Mouse (Mus musculus) left cerebral cortex, adult 11 months (tissue): ENCODE measurements around the gene Rxfp3.
"Not testable (repeated sequence)": the region's sequence is repeated elsewhere in the genome, so short reads cannot be mapped to it uniquely, and the experiment has no call there.

ENCODE experiments used
- DNase-seq: peaks from one replicate; pipeline ENCODE4 v3.0.0; 2022; ENCODE audit warnings: low spot score

Rxfp3 gene

DNA sequence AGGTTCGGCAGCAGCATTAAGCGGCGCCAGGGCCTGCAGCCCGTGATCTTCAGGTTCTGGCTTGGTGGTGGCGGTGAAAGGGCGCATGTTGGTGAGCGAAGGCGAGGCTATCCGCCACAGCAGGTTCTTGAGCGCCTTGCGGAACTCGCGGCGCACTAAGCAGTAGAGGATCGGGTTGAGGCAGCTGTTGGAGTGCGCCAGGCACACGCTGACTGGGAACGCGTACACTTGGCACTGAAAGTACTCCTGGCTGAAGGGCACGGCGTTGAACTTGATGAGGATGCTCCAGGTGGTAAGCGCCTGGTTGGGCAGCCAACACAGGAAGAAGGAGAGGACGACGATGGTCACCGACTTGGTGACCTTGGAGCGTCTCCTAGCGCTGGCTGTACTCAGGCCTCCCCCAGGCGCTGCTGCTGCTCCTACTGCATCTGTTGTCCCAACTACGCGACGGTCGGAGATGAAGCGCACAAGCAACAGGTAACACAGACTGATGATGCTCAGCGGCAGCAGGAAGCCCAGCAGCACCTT, 1.8 kb downstream of the Rxfp3 start:
- no peak for DNase-seq

DNA sequence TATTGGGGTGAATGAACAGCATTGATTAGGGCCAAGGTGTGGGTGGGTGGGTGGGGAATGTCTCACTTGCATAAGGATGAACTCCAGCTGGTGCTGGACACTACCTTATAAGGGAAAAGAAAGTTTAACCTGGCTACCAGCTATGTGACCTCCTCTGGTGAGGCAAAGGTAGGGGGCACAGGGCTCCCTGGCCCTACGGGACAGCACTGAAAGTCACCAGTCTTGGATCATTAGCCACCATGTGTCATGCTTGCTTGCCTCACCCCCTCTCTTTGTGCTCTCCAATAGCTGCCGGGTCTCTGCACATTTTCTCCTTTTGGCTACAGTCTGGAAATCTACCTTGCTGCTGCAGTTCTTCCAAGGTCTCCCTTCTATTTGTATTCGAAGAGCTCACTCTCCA, 7.6 kb downstream of the Rxfp3 start:
- no peak for DNase-seq

DNA sequence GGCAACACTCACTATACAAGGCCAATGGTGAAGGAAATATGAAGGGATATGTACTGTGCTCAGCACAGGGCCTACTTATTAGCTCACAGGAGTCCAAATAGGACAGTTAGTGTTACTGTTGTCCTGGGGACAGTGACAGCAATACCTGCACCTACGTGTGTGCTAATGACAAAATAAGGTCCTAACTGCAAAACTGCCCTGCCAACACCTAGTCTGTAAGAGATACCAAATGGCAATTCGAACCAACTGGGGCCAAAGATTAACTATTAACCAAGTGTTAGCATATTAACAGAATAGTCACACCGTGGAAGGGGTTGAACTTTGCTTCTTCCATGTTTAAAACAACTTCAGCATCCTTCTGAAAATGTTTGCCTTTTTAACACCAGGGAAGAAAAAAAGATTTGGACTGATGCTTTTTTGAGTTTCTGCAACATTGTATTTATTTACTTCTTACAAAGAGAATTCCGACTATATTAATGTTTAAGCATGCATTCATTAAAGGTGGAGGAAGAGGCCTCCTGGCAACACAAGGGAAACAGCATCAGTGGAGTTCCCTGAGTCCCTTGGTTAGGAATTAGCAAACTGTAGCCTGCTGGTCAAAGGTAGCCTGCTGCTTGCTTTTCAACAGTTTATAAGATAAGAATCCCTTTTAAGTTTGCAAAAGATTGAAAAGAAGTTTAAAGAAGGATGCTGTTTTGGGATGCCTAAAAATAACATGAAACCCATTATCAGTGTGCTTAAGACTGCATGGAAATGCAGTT, 10.8 kb downstream of the Rxfp3 start:
- no peak for DNase-seq

DNA sequence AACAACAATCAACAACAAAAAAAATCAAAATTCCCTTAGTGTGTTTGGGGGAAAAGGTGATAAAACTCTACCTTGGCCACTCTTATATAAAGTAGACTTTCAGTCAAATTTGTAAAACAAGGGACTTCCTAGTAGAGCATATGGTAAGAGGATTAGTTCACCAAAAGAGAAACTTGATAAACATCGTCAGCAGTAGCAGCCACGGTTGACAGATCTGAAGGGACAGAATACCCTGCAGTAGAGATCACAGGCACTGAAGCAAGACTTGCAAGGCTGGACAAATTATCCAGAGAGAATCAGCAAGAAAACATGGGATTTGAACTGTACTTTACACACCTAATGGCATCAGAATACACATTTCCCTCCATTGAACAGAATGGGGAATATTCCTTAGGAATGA, 22.9 kb downstream of the Rxfp3 start:
- DNase-seq, result no peak

DNA sequence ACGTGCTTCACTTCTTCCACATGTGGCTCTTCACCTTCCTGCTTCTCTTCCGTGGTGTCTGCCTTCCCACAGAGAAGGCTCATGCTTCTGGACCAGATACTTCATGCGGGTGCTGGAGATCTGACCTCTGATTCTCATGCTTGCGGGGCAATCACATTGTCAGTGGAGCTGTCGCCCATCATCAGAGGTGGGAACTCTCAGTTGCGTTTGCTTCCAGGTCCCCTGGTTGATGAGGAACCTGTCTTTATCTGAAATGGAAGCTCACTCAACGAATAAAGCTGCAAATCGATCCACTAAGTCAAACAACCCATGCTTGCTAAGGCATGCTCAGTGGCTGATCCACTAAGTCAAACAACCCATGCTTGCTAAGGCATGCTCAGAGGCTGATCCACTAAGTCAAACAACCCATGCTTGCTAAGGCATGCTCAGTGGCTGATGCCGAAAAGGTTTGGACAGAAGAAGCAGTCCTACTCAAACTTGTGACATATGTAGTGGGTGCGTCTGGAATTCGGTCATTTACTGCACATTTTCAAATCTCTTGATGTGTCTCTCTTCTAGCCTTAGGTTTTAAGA, 26.7 kb downstream of the Rxfp3 start:
- DNase-seq, result no peak

DNA sequence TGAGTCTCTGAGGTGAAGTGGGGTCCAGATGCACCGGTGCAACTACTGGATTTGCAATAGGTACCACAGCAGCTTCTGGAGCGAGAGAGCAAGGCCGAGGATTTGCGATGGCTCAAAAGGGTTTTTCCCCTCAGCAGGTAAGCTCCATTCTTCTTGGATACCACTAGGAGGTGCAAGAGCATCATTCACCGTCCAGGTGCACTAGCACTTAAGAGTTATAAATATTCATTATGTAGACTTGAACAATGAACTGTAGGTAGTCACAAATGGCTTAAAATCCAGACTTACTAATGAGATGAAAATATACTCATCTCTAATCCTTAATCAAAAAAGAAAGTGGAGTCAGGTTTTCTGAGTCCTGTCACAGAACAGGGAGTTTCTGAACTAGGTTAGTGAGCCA, 29.0 kb downstream of the Rxfp3 start:
- DNase-seq, result no peak

DNA sequence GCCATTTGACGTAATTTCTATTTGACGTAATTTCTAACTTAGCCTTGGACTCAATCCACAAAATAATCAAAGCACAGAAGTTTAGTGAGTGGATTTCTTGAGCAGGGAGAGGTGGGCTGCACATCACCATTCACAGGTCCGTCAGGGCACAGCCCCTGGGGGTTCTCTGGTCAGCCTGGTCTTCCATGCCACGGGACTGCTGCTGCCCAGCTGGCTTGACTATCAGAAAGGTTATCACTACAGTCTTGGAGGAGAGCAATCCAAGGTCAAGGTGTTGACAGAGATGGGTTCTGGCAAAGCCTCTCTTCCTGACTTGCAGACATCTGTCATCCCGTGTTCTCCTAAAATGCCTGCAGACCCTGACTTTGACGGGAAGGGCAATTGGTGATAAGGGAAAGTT, 33.1 kb downstream of the Rxfp3 start:
- no peak for DNase-seq

DNA sequence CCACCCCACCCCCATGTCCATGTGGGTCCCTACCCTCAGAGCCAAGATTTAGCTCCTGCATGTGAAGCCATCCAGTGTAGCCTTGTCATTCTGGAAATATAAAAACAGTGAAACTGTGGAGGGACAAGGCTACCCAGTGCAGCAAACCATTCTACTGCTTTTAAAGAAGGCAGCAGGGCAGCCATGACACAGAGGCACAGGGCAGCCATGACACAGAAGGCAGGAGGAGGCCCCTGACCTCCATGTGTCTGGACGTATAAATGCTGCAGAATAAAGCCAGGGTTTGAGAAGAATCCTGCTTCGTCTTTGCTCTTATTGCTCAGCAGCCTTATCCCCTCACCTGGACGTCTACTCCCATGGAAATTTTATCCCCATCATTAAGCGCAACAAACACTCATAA, 34.0 kb downstream of the Rxfp3 start:
- DNase-seq, result no peak

DNA sequence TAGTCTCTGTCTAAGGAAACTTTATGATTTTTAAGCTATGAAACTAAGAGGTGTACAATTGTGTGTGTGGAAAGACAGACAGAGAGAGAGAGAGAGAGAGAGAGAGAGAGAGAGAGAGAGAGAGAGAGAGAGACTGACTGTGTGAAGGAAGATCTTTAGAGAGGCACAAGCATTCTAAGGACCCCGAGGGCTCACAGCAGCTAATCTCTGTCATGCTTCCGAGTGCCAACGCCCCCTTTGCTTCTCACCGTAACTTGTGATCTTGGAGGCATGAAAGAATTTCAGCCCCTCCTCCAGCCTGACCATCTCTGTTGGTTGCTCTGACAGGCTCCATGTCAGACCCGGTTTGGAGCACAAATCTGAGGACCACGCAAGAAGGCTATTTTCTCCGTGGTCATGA, 37.4 kb downstream of the Rxfp3 start, which contains the start of gene Slc45a2:
Gene Slc45a2 (plus strand): TSS at position 301 of the 400 bp plus-strand sequence.
- DNase-seq, result no peak

DNA sequence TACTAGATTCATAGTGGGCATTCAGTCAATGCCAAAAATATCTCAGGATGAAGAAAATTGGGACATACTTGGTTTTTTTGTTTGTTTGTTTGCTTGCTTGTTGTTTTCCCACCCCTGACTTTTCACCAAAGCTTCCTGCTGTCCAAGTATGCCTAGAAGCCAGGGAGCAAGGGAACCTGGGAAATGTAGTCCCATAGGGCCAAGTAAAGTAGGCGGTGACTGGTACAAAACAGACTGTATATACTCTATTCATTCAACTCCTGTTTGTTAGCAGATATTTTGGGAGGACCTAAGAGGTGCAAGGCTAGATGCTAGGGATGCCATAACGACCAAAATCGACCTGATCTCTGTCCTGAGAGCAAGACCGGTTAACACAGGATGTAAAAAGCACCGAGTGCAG, 38.0 kb downstream of the Rxfp3 start:
- DNase-seq, result no peak

DNA sequence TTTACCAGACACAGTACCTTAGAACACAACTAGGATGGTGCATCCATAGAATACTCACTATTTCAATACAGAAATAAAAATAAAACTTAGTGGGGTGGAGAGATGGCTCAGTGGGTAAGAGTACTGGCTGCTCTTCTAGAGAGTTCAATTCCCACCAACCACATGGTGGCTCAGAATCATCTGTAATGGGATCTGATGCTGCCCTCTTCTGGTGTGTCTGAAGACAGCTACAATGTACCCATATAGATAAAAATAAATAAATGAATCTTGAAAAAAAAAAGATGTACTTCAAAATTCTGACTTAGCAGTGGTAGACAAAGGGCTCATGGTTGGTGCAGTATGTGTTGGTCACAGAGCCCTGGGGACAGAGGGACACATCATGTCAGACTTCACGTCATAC, 46.2 kb downstream of the Rxfp3 start:
- DNase-seq, result no peak

DNA sequence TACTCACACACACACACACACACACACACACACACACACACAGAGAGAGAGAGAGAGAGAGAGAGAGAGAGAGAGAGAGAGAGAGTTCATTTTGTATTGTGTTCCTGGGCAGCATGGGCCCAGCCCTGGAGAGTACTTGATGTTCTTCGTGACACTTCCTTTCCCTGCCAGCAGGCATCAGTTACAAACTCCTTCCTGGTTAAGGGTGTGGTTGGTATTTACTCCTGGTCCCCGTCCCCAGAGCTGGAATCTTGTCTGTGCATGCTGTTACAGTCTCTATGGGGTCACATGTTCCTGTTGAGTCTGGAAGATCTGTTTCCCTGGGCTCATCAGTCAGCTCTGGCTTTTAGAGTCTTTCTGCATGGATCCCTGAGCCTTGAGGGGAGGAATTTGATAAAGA, 47.4 kb downstream of the Rxfp3 start:
- no peak for DNase-seq

DNA sequence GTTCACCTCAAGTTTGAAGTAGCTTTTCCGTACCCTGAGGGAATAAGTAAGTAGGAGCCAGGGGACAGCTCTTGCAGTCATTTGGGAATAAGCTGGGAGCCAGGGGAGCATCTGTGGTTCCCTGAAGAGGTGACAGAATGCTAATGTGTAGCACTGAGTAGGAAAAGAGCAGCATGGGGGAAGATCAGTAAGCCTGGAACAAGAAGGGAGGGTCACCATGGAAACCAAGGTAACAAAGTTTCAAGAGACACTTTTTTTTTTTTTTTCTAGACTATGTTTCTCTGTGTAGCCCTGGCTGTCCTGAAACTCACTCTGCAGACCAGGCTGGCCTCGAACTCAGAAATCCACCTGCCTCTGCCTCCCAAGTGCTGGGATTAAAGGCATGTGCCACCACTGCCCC, 51.3 kb downstream of the Rxfp3 start:
- DNase-seq, result not testable (repeated sequence)

DNA sequence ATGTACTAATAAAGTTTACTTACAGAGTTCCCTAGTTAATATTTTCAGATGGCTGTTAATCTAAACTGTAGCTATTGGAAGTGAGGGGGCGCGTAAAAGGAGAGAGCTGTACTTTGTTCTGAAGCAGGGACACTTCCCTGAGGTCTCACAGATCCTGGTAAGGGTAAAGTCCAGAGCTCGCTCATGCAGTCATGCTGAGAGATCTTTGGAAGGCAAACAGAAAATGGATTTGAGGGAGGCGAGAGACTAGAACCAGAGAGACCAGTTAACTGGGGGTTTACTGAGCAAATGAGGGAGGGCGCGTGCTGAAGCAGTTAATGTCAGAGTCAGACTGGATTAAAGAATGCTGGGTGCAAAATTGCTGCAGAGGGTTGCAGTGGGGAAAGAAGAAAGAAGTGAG, 52.0 kb downstream of the Rxfp3 start:
- DNase-seq, result no peak
